Mouse (Mus musculus) monocyte, adult 2 months (primary cell): ENCODE measurements around the gene Fam129a.

Experiments
- DNase-seq, 2 experiments: peaks; one replicate each; pipeline ENCODE4 v3.0.0; 2022; ENCODE audit warnings: low spot score in 2 of 2, low read depth in 1 of 2

Gene Fam129a

DNA sequence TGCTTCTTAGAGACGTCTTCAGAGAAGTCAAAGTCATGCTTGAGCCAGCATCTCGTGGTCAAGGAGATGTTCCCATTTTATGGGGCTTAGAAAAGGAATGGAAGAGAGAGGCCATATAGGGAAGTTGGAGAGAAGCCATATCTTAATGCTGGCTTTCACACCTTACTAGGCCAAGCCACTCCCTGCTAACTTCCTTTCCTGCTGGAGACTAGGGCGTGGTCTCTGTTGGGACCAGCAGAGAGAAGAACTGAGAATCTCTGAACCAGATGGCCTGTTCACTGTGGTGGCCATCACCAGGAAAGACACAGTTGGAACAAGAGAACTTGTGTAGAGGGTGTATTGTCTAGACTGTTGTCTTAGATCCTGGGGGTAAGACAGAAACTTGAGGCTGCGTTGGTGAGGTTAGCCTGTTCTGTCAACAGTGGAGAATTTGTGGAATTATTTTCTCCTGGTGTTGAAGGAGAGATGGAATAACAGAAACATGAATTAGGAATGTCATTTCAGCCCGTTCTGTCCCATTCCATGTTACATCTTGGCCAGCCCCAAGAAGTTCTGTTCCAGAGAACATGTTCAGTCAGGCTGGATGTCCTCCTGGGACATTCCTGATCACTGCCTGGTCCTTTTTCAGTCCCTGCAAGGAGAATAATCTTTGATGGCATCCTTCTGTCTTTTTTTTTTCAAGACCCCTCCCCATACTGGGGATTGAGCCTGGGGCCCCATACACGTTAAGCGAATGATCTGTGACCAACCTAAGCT is 90.9 kb downstream of the Fam129a start:
- DNase-seq: no peak

DNA sequence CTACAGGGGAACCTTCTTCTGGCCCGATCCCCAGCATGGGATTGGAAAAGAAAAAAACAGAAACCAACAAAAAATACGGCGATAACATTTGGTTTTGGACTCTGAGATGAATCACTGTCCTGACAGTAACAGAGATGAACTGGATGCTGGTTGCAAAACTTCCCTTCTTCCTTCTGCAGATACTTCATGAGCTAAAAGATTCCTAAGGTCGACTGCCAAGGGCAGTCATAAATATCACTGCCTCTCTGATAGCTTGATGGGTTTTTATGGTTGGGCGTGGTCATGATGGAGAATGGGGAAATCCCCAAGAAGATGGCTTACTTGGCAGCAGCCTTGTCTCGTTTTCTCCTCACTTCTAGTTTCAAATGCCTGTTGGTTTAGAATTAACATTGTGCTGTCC is 92.0 kb downstream of the Fam129a start:
- no peak for DNase-seq

DNA sequence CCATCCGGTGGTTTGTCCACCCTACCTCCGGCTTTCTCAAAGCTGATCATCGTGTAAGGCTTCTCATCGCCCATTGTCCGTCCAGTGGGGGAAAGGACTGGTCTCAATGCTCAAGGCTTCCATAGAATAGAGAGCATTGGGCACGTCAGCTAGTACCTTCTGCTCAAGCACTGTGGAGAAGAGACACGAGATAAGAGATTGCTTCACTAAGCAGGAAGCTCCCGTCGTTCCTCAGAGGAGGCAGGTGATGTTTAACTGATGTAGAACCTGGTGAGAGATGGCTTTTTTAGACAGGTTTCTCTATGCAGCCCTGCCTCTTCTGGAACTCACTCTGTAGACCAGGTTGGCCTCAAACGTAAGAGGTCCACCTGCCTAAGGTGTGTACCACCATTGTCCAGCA is 93.4 kb downstream of the Fam129a start:
- DNase-seq: no peak

DNA sequence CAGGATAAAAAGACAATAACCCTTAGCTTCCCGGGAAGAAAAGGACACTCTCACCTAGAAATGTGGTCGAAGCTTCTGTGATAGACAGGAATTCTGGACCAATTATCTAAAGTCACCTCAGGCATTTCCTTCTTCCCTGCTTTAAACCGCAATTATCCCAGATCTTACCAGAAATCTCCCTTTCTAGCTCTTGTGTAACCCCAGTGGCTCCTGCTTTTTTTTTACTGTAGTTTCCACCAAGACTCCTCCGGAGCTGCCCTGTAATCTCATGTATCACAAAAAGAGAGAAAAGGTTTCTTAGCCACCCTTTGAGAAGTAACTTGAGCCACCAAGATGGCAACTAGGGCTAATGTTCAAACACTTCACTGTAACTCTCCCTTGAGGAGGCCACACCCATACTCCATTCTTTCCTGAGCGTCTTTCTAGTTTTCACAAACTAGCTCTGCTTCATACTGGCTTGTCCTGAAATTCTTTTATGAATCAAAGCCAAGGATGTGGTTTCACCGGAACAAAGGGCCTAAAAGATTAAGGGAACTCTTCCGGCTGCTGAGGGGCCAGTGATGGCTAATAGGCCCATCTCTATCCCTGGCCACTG is 93.9 kb downstream of the Fam129a start:
- no peak for DNase-seq

DNA sequence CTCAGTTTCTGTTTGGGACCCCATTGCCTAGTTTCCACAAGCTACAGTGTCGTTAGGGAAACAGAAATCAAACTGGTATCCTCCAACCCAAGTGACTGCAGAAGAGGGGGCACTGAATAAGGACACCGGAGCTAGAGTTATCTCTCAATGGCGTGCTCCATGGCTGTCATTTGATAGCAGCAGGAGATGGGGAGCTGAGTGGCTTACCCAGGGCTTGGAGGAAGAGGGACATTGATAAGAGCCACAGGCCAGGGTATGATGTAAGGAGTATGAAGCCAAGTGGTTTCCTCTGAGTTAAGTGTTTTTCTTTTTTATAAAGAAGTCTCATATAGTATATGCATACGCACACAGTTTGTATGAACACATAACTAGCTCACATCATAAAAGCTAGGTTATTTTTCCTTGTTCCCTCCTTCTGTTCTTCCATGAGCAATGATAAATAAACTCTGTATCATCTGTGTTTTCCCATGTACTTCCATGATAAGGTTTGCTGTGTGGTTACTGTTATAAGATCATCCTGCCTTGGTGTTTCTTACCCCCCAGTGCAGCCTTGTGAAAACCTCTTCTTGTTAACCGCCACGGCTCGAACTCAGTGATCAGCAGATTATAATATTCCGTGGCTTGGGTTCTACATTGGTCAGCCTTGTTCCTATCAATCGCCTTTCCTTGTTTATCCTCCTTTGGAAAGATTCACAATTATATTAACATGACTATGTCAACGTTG is 96.5 kb downstream of the Fam129a start:
- no peak for DNase-seq

DNA sequence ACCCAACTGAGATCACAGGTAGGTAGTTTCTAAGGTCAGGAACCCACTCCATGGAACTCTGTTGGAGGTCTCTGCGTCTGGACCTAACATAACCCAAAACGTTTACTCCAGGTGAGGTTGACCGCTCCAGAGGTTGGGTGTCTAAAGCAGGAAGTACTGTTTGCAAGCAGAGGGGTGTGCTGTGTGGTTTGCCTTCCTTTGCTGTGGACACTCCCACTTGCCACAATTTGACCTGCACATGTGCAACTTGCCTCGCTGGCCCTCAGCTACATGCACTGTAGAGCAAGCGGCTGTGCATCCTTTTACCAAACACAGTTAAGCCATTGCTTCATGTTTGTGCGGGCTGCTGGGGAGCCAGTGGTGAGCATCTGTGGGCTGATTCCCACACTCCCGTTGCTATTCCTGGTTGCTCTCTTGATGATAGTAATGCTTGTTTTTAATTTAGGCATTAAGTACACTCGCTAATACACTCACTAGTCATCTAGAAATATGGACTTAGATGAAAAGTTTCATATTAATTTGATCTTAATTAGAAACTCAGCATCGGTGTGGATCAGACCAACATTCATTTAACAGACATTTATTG is 99.1 kb downstream of the Fam129a start:
- no peak for DNase-seq

DNA sequence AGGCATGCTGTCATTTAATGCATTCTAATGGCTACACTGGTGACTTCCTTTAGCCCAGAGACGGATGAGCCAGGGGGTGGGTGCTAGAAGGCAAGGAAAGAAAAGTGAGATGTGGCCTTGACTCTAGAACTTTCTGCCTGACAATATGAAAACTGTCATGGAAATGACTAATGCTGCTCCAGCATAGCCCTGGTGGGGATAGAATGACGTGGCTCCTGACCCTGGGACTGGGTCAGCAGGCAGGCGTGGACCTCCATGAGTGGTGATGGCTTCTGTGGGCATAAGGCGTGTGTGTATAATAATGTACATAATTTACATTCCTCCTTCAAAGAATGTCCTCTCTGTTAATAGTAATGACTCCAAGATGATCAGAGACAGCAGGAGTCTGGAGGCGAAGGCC is 104.7 kb downstream of the Fam129a start:
- DNase-seq: no peak

DNA sequence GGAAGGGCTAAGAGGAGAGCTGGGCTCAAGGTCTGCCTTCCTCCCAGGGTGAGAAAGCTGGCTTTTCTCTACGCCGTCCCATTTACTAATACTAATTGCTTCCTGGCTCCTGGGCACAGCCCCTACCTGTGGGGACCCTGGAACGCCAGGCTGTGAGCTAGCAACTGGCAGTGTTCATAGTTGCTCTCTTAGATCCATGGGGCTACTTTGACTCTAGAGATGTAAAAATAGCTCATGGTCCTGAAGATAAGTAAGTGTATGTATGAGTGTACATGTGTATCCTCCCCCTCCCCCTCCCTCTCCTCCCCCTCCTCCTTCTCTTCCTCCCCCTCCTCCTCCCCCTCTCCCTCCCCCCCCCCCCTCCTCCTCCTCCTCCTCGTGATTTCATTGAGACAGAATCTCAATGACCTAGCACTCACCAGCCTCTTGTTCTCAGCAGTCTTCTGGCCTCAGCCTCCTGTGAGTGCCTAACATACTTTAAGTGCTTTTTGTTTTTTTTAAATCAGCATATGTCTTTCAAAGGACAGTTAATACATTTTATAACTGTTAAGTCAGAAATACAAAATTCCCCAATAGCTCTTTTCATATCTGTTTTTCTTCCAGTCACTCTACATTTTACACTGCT is 106.3 kb downstream of the Fam129a start:
- no peak for DNase-seq

DNA sequence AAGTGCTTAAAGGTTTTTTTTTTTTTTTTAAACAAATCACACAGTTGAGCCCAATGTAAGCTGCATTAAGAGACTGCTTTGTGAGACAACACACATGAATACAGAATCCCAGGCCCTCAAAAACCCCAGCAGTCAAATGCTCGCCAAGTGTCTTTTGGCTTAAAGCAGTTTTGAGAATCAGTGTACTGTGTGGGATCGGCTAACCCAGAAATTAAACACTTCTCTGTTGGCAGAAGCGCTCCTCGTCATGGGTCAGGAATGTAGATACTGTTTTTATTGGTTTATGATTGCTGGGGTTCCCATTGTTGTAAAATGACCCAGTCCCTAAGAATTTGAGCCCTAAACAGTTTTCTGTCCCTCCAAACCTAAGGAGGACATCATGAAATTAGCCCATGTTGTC is 107.0 kb downstream of the Fam129a start:
- no peak for DNase-seq

DNA sequence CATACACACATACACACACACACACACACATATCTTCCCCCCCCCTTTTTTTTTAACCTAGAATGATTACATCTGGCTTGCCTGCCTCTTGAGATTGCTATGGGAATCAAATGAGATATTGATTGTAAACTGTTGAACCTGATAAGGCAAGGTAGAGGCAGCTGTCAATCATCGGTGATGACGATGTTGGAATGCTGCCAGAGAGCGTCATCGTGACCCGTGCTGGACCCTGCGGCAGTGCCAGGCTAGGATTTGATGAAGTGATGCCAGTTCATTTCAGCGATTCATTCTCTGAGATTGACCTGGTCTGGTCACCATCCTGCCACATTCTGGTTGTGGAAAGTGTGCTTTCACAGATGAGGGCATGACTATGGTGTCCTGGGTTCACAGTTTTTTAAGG is 108.2 kb downstream of the Fam129a start:
- no peak for DNase-seq

DNA sequence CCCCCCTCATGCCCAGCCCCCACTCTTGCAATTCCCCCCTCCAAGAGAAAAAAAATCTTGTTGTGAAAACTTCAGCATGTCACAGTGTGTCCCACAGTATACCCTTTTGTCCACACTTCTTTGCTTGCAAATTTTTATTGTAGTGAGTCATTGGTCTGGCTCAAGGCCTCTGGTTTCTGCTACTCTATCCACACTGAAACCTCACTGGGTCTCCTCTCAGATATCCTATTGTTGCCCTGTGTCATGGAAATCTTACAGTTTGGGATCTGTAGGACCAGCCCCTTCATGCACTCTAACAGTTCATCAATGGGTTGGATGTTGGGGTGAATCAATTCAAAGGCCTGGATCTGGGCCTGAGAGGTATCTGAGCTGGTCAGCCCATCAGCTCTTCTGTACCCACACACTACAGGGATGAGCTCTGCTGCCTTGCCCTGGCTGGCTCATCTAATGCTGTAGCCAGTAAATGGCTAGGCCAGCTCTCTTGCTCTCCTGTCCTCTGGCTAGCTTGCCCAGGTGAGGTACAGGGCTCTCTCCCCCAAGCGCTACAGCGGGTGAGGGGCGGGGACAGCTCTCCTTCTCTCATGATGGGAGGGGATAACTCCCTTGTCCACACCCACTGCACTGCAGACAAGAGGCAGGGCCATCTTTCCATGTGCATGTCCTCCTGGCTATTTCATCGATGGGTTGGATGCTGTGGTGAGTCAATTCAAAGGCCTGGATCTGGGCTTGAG is 109.1 kb downstream of the Fam129a start:
- no peak for DNase-seq

DNA sequence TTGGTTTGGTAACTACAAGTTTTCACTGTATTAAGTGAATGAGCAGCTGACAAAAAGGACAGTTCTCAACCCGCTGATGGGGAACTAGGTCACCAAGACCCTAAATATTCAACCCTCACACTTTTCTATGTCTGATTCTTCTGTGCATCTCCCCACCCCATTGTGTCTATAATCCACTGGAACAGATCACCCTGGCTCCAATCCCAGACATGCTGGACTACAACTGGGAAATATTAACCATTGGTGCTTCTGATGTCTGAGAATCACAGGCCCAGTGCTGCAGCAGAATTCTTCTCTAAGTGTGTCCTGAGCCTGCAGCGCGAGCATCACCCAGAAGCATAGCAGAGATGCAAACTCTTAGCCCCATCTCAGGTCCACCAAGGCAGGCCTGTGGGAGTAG is 110.0 kb downstream of the Fam129a start:
- no peak for DNase-seq

DNA sequence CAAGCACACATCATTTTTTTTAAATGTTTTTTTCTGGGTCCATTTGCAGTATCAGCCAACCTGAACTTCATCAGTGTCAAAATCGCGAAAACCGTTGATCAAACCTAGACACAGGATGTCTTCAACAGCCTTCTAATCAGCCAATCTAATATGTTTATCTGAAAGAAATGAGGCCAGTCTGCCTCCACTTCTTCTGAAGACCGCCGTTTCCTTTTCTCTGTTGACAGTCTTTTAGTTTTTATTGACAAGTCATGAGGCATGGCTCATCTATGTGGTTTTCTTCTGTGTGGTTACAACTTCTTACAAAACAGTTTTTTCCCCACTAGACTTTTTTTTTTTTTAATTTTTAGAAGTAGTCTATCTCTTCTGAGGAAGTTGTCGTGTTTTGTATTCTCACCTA is 111.9 kb downstream of the Fam129a start:
- no peak for DNase-seq

DNA sequence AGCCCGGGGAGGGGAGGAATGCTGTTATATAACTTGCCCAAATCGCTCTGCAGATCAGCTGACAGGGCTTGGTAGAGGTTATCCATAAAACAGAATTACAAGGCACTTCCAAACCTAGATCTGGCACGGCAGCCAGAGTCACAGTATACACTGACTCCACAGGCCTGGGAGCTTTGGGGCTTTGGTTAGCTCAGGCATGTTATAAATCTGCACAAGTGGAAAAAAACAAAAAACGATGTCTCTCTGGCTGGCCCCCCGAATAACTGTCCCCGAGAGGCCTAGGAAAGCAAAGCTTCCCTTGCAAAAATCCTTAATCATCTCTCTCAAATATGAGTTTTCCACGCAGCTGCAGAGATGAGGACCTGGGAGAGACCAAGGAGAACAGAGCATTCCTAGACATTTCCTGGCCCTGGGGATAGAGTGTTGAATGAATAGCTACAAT is 113.5 kb downstream of the Fam129a start:
- DNase-seq: no peak

DNA sequence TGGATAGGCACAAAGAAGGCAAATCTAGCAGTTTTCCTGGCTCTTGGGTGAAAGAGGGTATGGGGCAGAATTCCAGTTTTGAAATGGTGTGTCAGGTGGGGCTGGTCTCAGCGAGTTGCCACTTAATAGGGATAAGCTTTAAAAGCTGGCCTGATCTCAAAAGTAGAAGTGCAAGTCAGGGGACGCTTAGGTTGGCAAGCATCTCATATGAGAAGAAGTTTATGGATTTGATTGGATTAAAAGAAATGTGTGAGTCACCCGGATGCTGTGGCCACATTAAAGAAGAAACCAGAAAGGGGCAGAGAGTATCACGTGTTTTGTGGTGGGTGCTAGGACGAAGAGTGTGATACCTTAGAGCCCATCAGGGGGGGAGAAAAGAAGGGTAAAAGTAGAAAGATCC is 114.0 kb downstream of the Fam129a start:
- no peak for DNase-seq

DNA sequence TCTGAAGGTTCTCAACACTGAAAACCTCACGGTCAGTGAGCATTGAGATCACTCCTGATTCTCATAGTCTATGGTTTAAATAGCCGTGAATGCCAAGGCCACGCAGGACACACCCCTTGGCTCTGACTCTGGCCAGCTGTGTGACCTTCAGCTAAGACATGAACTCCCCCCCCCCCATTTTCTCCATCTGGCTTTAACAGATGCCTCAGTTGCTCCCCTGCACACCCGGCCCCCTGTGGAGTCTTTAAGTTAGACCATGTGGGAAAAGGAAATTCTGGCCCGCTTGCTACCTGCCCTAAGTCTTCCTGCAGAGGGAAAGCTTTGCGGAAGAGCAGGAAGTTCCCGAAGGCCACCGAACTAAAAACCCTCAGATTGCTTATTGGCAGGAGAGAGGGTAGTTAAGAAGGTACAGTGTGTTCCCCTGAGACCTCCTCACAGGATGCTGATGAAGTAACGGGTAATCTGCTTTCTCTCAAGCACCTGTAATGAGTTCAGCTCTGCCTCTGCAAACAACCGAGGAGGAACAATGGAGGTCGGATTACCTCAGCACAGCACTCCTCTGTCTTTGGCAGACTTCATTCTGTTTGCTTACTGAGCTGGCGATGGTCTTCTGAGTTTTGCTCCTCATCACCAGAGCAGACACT is 114.8 kb downstream of the Fam129a start:
- no peak for DNase-seq

DNA sequence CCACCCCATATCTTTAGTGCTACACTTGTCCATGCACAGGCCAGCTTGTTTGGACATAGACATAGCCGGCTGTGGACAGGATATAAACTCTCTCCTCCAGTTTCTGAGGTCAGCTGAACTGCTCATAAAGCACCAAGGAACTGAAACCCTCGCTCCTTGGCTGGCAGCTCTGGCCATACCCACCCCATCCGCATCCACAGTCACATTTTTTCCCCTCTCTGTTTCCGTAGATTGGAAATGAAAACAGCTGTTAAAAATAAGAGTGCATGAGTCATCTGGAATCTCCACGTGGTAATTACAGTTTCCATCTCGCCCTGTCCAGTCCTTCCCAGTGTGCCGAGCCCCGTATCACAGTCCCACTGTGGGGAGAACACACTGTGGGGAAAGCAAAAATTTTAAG is 115.7 kb downstream of the Fam129a start:
- peak; percentile 46 to 52 for DNase-seq

DNA sequence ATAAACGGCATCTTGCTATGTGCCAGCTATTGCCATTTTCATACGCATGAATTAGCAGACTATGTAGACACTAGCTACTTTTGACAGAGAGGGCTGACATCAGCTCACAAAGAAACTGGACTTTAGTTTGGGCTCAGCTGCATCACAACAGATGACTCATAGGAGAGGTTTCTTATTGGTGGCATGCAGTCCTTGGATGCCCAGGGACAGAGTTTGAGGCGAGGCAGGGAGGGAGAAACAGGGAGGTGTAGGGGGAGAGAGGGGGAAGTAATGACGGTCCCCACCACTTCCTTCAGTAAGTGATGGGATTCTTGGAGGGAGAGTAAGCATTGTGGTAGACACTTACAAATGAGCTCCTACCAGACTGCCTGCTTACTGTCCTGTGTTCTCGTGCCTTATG is 118.0 kb downstream of the Fam129a start:
- peak in 1 of 2 experiments; percentile 13 for DNase-seq

DNA sequence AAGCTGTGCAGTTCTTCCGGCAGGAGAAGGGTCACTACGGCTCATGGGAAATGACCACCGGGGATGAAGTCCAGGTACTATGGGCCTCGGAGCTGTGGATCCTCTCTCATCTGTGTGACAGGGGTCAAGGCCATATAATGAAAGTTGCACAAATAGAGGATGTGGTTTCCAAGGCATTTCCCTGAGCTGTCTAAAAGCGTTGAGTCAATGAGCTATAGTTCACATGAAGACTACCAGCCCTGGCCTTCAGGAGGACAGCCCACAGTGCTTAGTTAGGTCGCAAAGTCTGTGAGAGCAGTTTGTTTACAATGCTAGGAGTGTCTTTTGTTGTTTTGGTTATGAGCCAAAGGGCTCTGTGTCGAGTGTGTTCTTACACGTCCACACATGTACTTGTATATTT is 118.6 kb downstream of the Fam129a start:
- DNase-seq: peak in 1 of 2 experiments; percentile 34

DNA sequence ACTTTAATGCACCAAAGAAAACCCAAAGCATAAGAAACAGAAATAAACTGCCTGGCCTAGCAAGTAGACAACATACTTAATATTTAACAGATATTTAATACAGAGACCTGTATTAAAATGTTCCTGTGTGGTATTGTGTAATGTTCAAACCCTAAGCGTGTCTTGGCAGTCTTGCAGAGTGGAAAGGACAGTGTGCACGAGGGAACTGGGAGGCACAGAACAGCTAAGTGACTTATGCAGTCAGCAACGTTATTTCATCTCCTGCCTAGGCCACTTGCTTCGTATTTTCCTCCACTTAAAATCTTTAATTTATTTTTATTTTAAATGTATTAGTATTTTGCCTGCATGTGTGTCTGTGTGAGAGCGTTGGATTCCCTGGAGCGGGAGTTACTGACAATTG is 119.1 kb downstream of the Fam129a start:
- no peak for DNase-seq
